Mouse (Mus musculus): ENCODE measurements around the gene Pomp. TPM values are rescaled to one million over a fixed set of nuclear protein-coding genes. Genes with fewer than 3 reads are reported as not detected.

The Pomp gene
- total RNA-seq (2021): 100 to 1,000 TPM; 149 to 163 TPM

DNA sequence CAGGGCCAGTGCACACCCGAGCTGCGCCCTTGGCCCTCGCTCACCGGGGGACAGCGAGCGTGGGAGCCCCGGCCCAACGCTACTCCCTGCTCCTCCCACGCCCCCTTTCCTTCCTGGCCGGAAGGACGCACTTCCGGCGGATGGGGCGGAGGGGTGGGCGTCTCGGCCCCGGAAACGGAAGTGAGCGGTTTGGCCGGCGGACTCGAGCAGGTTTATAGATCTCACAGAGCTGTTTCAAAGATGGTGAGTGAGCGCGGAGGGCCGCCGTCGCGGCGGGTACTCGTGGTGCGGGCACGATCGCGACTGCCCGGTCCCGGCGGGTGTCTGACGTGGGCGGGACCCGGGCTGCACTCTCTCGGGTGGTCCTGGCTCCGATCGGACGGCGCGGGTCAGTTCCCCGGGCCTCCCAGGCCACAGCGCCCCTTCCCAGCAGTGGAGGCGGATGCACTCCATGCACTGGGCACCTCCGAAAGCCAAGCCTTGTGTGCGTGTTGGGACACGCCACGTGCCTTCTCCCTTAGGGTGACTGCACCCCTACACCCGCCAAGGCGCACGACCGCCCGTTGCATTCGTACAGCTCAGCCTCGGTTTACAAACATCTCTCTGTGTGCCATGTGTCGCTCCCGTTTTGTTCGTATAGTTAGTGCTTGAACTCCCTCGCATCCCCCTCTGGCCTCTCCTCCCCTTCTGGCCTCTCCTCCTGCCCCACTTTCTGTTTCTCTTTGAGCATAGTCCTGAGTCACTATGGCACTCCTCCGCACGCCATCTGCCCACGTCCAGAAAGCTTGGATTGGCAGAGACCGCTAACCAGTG, at the start of gene Pomp:
TSS of gene Pomp (plus strand) at position 13 of the 813 bp plus-strand sequence.
- intact Hi-C loops (cut with DNase I): loop anchor here (10.0 kb wide), 1 partner anchor 84 kb away; no protein-coding TSS in a partner anchor

DNA sequence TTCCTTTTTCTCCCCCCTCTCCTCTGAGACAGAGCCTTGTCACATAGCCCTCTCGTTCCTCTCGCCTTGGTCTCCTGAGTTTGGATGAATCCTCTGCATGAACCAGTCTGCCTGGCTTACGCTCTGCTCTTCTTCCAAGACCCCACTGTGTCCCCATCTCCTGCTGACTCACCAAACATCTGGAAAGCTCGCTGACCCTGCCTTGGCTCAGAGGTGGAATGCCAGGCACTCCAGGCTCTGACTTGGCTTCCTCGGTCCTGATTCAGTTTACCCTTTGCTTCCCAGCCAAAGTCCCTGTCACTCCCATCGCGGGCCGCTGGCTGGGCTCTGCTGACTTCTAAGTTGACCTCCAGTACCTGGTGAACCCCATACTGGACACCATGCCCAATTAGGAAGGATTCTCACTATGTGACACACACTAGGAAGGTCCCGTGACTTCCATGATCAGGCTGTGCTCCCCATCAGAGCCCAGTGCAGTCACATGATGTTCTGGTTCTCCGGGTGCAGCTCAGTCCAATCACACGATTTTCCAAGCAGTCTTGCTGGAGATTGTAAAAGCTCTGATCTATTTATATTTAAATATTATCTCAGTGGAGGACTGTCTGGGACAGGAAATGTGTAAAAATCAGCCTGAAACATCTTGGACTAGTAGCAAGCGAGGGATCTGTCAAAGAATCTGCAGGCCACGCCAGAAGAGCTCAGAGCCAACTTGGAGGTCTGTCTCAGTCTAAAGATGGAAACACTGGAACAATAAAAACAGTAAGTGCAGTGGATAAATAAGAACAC, 47.8 kb upstream of the Pomp start:
- peak in 1 of 2 experiments; percentile 57 for DNase-seq (ENCODE audit: extremely low spot score in 1 of 2, low spot score in 2 of 2)
- intact Hi-C loops (cut with DNase I): no loop called here

More for the DNA sequence above, at the start of gene Pomp:
- DNase-seq (ENCODE audit: extremely low spot score in 1 of 2, low spot score in 2 of 2): peak; percentile 86 to 96

DNA sequence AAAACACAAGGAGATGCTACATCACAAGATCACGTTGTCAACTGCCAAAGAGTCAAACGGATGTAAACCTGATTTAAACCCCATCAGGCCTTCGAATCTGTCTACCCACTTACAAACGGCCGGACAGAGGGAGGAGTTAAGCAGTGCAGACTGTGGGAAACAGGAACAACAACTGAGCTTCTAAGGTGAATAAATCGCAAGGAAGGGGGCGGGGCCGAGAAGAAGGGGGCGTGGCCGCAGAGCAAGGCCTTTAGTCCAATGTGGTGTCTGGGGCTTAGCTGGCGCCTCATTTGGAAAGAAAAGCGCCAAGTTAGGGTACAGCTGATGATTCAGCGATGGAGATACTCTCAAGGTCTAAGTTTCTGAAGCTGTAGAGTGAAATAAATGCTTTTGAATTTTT, 45.3 kb upstream of the Pomp start:
- intact Hi-C loops (cut with DNase I): no loop called here
- no peak for DNase-seq (ENCODE audit: extremely low spot score in 1 of 2, low spot score in 2 of 2)

DNA sequence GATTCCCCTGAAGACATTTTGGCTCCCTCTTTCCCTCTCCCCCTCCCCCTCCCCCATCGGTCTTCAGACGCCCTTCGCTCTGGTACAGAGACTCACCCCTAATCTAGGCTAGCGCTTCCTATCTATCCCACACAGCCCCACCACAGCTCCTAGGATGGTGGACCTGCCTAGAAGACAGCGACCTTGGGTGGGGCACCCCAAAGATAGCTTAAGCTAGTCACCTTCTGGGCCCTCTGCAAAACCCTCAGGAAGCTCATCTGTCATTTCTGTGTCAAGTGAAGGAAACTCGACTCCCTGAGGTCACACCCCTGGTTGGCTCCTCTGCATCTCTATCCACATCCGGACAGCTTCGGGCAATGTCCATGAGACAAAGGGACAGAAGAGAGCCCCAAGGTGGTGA, 44.7 kb upstream of the Pomp start:
- DNase-seq (ENCODE audit: extremely low spot score in 1 of 2, low spot score in 2 of 2): no peak
- intact Hi-C loops (cut with DNase I): no loop called here

DNA sequence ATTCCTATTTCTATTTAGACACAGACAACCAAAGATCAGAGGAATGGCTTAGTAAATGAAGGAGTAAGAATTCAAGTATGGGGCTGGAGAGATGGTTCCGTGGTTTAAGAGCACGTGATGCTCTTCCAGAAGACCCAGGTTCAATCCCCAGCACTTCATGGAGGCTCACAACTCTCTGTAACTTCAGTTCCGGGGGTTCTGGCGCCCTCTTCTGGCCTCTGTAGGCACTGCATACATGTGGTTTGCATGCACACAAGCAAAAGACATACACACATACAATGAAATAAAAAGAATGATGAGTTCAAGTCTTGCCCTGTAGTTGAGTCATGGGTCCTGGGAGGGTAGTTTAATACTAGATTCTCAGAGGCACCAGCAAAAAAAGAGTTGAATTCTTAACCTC, 43.8 kb upstream of the Pomp start:
- intact Hi-C loops (cut with DNase I): no loop called here
- DNase-seq (ENCODE audit: extremely low spot score in 1 of 2, low spot score in 2 of 2): no peak

DNA sequence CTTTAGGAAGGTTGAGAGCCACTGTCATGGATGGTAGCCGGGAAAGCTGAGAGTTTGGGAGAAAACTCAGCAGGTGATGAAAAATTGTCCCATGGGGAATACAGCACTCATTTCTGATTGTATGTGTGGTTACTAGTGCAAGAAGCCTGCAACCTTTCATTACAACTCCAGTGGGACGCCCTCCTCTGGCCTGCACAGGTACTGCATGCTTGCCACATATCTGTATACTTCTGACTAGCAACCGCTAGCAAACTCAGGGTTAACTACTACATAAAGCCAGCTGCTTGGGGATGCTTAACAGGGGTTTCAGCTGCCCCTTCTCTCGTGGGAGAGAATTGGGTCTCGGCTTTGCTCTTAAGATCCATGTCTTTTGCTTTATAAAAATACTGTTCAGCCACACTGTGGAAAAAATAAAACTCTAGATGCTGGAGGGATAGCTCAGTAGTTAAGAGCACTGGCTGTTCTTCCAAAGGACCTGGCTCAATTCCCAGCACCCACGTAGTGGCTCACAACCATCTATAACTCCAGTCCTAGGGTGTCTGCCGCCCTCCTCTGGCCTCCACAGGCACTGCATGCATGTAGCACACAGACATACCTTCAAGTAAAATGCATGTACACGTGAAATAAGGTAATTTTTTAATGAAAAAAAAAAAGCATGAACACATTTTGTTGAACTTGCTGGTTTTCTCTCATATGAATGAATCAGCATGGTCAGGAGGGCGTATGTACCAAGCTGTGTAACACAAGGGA, 42.3 kb upstream of the Pomp start:
- no peak for DNase-seq (ENCODE audit: extremely low spot score in 1 of 2, low spot score in 2 of 2)

DNA sequence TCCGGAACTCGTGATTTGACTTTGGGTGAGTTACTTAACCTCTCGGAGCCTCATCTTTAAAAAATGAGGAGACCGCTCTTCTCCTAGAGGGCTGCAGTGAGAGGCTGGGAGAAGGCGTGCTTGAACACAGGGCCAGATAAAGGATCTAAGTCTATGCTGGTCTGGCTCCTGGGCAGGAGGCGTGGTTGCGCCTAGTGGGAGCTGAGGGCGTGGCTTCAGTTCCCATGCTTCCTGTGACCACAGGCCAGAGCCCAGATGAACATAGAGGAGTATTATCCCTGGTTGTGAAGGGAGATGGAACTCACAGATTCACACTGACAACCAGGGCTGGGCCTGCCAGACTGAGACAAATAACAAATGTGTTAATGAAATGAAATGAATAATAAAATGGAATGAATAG, 41.4 kb upstream of the Pomp start:
- intact Hi-C loops (cut with DNase I): no loop called here
- DNase-seq (ENCODE audit: extremely low spot score in 1 of 2, low spot score in 2 of 2): no peak

More for the DNA sequence above, 42.3 kb upstream of the Pomp start:
- intact Hi-C loops (cut with DNase I): no loop called here

DNA sequence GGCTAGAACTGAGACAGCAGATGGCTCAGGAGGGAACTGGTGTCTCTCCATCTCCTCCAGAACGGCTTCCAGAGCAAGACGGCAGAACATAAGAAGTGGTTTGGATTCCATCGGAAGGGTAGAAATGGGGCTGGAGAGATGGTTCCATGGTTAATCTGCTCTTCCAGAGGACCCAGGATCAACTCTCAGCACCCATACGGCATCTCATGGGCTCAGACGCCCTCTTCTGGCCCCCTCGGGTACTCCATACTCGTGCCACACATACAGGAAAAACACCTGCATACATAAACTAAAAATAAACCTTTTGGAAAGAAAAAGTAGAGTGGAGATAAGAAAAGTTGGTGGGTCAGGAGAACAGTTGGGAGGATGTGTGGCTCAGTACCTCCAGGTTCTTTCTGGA, 40.4 kb upstream of the Pomp start:
- DNase-seq (ENCODE audit: extremely low spot score in 1 of 2, low spot score in 2 of 2): no peak
- intact Hi-C loops (cut with DNase I): no loop called here

DNA sequence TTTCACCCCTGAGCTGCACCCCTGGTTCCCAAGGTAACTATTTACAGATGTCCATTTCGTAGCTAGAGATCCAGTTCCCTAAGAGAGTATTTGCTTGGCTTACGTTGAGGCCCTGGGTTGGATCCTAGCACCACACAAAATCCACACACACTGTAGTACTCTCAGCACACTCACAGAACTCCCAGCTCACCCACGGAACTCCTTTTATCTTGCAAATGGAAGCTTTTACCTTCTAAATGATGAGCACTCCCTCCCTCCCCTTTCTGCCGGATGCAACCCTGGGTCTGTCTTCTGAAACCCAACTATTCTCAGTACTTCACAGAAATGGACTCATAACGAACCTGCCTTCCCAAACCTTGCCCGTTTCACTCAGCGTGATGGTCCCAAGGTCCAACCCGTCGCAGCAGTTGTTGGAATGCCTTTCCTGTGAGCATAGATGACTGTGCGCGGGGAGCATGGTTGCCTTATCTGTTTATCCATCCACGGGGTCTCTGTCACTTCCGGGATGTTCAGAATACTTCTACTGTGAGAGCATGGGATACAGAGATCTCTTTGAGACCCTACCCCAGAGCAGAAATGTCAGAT, 36.1 kb upstream of the Pomp start:
- DNase-seq (ENCODE audit: extremely low spot score in 1 of 2, low spot score in 2 of 2): no peak
- intact Hi-C loops (cut with DNase I): no loop called here

DNA sequence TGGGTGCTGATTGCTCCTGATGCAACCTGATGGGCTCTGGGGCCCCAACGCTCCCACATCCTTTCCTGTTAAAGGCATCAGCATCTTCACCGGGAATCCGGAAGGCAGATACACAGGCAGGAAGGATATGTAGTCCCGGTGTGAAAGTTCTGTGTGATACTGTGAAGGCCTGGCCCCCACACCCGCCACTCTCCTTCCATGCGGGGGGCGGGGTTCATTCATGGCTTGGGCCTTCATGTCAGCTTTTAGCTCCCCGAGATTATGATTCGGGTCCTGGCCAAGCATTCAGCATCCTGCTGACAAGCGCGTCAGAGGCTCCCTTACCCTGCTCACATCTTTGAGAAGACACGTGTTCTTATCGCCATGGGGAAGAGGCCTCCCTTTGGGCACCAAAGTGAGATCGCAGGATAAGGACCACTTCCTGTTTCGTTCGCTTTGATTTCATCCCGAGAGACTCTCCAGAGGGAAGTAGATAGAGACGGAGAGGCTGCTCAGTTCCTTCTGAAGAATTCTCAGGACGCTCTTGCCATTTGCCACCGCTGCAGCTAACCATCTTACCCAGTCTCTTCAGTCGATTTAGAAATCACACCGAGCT, 34.8 kb upstream of the Pomp start:
- peak in 1 of 2 experiments; percentile 43 for DNase-seq (ENCODE audit: extremely low spot score in 1 of 2, low spot score in 2 of 2)
- intact Hi-C loops (cut with DNase I): no loop called here

DNA sequence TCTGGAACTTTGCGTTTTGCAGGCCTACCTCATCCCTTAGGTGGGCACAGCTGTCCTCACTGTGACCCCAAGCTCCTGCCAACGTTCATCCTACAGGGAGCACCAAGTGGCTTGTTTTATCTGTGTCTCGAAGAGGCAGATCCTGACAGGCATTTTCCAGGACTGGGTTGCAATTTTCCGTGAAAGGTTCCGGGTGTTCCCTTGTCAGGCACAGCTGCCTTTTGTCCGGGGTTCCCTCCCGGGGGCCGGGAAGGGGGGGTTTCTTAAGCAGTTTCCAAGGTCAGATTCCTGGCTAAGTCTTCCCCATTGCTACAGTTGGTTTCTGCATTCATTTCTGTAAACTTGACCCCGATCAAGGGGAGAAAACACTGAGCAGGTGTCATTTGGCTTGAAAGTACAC, 34.2 kb upstream of the Pomp start:
- intact Hi-C loops (cut with DNase I): no loop called here

DNA sequence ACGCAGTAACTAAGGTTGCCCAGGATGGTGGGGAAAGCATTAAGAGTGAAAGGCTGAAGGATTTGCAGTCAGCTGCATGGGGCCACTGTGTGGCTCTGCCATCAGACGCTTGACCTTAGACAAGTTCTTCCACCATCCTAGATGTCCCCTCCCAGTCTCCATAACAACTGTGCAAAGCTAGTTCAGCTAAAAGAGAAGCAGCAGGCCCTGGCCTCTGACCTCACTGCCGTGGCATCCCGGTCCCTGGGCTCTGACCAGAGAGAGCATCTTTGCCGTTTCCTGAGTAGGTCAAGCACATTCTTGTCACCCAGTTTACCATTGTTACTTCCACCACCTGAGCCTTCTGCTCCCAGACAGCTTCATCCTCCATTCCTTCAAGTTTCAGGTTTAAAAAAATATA, 33.7 kb upstream of the Pomp start:
- DNase-seq (ENCODE audit: extremely low spot score in 1 of 2, low spot score in 2 of 2): no peak
- intact Hi-C loops (cut with DNase I): no loop called here

More for the DNA sequence above, 34.2 kb upstream of the Pomp start:
- no peak for DNase-seq (ENCODE audit: extremely low spot score in 1 of 2, low spot score in 2 of 2)

DNA sequence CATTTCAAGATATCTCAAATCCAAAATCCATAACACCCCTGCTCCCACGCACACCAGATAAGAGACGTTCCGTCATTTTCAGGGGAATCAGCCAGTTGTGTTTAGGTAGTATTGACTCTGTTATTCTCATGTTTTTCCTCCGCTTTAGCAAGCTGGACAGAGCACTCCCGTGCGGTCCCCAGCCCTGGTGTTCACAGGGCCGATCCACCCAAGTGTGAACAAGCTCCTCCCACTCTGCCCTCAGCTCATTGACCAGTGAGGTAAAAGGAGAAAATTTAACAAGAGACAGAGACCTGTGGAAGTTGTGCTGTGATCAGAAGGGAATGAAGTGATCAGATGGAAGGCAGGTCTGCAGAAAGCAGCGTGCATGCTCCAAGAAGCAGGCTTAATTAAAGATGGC, 31.4 kb upstream of the Pomp start:
- DNase-seq (ENCODE audit: extremely low spot score in 1 of 2, low spot score in 2 of 2): no peak
- intact Hi-C loops (cut with DNase I): no loop called here

DNA sequence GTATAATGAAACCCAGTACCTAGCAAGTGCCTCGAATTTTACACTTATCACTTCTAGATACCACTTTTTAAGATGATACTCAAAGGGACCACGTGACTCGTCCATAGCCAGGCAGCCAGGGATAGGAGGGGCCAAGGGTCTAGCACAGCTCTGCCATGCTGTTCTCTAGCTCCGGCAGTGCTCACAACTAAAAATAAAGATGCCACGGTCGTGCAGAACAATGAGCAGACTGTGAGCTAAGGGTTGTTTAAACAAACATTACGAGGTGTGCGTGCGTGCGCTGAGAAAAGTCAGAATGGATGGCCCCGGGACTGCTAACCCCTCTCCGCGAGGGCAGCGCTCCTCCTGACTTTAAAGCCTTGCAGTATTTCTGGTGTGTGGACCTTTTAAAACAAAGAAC, 27.4 kb upstream of the Pomp start:
- no peak for DNase-seq (ENCODE audit: extremely low spot score in 1 of 2, low spot score in 2 of 2)
- intact Hi-C loops (cut with DNase I): no loop called here

DNA sequence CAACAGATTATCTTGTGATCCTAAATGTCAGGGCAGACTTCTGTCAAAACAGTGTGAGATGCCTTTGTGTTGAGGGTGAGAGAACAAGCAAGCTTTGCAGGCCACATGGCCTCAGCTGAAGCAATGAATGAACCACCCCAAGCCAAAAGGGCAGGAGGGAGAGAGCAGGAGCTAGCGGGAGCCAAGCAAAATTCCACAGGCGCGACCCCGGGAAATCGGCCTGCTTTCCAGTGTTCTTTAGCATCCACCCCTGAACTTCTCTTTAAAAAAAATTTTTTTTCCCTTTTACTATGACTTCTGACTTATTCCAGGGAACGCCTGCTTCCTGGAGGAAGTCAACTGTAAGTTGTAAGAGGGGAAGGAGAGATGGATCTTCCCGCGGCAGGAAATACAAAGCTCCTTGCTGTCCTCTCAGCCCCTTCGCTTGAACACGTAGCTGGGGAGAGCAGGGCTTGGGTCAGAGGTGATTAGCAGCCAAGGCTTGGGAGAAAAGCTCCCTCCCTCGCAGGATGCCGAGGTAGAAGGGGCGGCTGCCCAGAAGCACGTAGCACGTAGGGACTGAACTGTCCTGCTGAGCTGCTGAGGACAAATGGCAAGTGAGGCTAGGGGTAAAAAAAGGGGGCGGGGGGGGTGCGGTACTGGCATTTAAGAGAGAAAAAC, 25.3 kb upstream of the Pomp start:
- intact Hi-C loops (cut with DNase I): no loop called here

DNA sequence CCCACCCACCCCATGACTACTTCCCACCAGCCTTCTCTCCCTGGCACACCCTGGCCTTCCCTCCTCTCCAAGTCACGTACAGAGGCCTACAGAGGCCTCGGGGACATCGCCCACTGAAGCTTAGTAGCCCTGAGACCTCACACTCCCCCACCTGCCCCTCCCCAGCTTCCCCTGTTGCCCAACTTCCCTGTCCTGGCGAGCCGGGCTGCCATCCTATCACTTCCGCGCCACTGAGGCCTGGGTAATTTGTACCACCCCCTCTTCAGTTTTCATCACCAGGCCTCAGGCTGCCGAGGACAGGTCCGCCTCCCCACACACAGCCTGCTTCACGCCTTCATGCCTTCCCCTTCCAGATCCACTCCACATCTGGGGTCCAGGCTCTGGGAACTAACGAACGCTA, 20.8 kb upstream of the Pomp start:
- DNase-seq (ENCODE audit: extremely low spot score in 1 of 2, low spot score in 2 of 2): no peak
- intact Hi-C loops (cut with DNase I): no loop called here

More for the DNA sequence above, 25.3 kb upstream of the Pomp start:
- DNase-seq (ENCODE audit: extremely low spot score in 1 of 2, low spot score in 2 of 2): no peak

DNA sequence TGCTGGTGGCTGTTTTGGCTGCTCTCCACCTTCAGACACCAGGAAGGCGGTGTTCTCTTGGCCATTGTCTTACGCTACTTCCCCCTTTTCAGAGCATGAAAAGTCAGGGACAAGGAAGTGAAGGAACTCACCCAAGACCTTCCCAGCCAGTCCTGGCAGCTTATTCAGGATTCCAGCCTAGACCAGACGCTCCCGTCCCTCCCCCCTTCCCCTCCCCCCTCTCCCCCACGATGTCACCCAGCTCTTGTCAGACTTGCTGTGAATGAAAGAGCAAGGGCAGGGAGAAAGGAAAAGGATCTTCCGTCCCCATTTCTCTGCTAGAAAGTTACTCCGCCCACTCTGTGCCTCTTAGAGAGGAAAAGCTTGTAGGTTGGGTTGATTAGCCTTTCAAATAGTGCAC, 16.9 kb upstream of the Pomp start:
- intact Hi-C loops (cut with DNase I): loop anchor here (10.0 kb wide), 4 partner anchors 89 to 509 kb away; partner anchors contain the start of genes Flt1 and Flt3
- DNase-seq (ENCODE audit: extremely low spot score in 1 of 2, low spot score in 2 of 2): no peak

DNA sequence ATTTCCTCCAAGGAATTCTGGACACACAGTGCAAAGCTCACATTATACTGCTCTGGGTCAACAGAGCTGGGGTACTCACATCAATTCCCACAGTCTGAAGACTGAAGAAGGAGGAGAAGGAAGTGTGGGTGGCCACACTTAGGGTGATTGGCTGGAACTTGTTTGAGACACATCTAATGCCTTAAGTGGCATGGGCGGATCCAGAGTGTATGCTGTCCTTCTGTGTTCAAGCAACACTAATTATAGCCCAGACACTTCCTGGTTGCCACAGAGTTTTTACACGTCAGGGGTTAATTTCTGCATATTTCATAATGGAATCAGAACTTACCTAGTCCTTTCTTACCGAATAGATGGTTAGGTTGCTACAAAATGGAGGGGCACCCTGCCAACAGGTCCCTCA, 14.9 kb upstream of the Pomp start:
- DNase-seq (ENCODE audit: extremely low spot score in 1 of 2, low spot score in 2 of 2): no peak
- intact Hi-C loops (cut with DNase I): loop anchor here (5.0 to 10.0 kb wide), 5 partner anchors 91 to 511 kb away; partner anchors contain the start of genes Flt1 and Flt3
